Mouse (Mus musculus): Measurements from ENCODE around the gene Gm21885. TPM values are rescaled to one million over a fixed set of nuclear protein-coding genes. Genes with fewer than 3 reads are reported as not detected.
A peak's percentile ranks its signal among the peaks of the same experiment; 100 is the strongest.

Gene Gm21885
- total and polyA plus RNA-seq, 2 experiments from 2014 or later, result 0.30 TPM; not detected in 1

GRCm38 (mm10) chr11:94315308-94315707 is 33.6 kb downstream of the Gm21885 start:
- no peak for ATAC-seq (ENCODE audit: insufficient read depth, low read depth)
- no peak overlapping the region; the same call in 1 of the 2 replicates for H3K27ac ChIP-seq (ENCODE audit: low read depth)
- H3K9ac ChIP-seq (replicated peaks; ENCODE audit: low read depth, low read length), result no peak overlapping the region
- no peaks in the 10 kb centered on the region for H3K9me3 ChIP-seq (replicated peaks; ENCODE audit: control insufficient read depth, low read length)
- no peak overlapping the region for H3K4me3 ChIP-seq (ENCODE audit: low read depth, low read length)
- H3K4me1 ChIP-seq (ENCODE audit: control insufficient read depth, insufficient read depth), result peaks cover 38% of the 10 kb centered on the region
- no peak for TF ChIP-seq CTCF (IDR thresholded peaks at IDR 0.05; ENCODE audit: low read depth)
- no peak for TF ChIP-seq EP300 (IDR thresholded peaks at IDR 0.05; ENCODE audit: low read depth)
- H3K36me3 ChIP-seq (replicated peaks; ENCODE audit: control insufficient read depth, insufficient read depth, low read length), result peaks cover 4% of the 10 kb centered on the region; the same call in 1 of the 2 replicates
- no peak overlapping the region for H3K4me2 ChIP-seq (ENCODE audit: low read depth, low read length)
- WGBS, result 23% methylated on average over 1 of the region's 1 CpGs
- no peaks in the 10 kb centered on the region for H3K27me3 ChIP-seq (ENCODE audit: control insufficient read depth, insufficient read depth, low read length)
- DNase-seq (ENCODE audit: low spot score), result no peak

GRCm38 (mm10) chr11:94316528-94316927 is 34.9 kb downstream of the Gm21885 start:
- Histone ChIP-seq H3K27me3 (ENCODE audit: control insufficient read depth, insufficient read depth, low read length) (no peaks in the 10 kb centered on the region), H3K9me3 (replicated peaks; ENCODE audit: control insufficient read depth, low read length) (no peaks in the 10 kb centered on the region), H3K4me1 (ENCODE audit: control insufficient read depth, insufficient read depth) (peaks cover 42% of the 10 kb centered on the region), H3K27ac (ENCODE audit: low read depth) (no peak overlapping the region), H3K4me3 (ENCODE audit: low read depth, low read length) (no peak overlapping the region), H3K4me2 (ENCODE audit: low read depth, low read length) (no peak overlapping the region), H3K36me3 (replicated peaks; ENCODE audit: control insufficient read depth, insufficient read depth, low read length) (peaks cover 4% of the 10 kb centered on the region; the same call in 1 of the 2 replicates), H3K9ac (replicated peaks; ENCODE audit: low read depth, low read length) (no peak overlapping the region)
- ATAC-seq (ENCODE audit: insufficient read depth, low read depth) (no peak), DNase-seq (ENCODE audit: low spot score) (no peak)
- TF ChIP-seq EP300 (IDR thresholded peaks at IDR 0.05; ENCODE audit: low read depth) (no peak), CTCF (IDR thresholded peaks at IDR 0.05; ENCODE audit: low read depth) (no peak)
- 72% methylated on average over 2 of the region's 2 CpGs for WGBS

GRCm38 (mm10) chr11:94317014-94317413 is 35.3 kb downstream of the Gm21885 start:
- Histone ChIP-seq H3K27me3 (ENCODE audit: control insufficient read depth, insufficient read depth, low read length) (no peaks in the 10 kb centered on the region), H3K36me3 (replicated peaks; ENCODE audit: control insufficient read depth, insufficient read depth, low read length) (peaks cover 4% of the 10 kb centered on the region; the same call in 1 of the 2 replicates), H3K9ac (replicated peaks; ENCODE audit: low read depth, low read length) (no peak overlapping the region), H3K27ac (ENCODE audit: low read depth) (no peak overlapping the region), H3K4me2 (ENCODE audit: low read depth, low read length) (no peak overlapping the region), H3K4me1 (ENCODE audit: control insufficient read depth, insufficient read depth) (peaks cover 42% of the 10 kb centered on the region), H3K9me3 (replicated peaks; ENCODE audit: control insufficient read depth, low read length) (no peaks in the 10 kb centered on the region), H3K4me3 (ENCODE audit: low read depth, low read length) (no peak overlapping the region)
- no peak for TF ChIP-seq CTCF (IDR thresholded peaks at IDR 0.05; ENCODE audit: low read depth)
- no peak for TF ChIP-seq EP300 (IDR thresholded peaks at IDR 0.05; ENCODE audit: low read depth)
- WGBS, result 62% methylated on average over 1 of the region's 1 CpGs
- DNase-seq (ENCODE audit: low spot score), result no peak
- ATAC-seq (ENCODE audit: insufficient read depth, low read depth), result no peak

- H3K27ac ChIP-seq (ENCODE audit: low read depth), result 0 out of 2 replicates have a peak overlapping the region, but pooled peaks have one; percentile 18
- no peaks in the 10 kb centered on the region for H3K27me3 ChIP-seq (ENCODE audit: control insufficient read depth, insufficient read depth, low read length)
- WGBS, result 58% methylated on average over 4 of the region's 4 CpGs
- ATAC-seq (ENCODE audit: insufficient read depth, low read depth) (no peak), DNase-seq (ENCODE audit: low spot score) (no peak)
- TF ChIP-seq CTCF (IDR thresholded peaks at IDR 0.05; ENCODE audit: low read depth) (no peak), EP300 (IDR thresholded peaks at IDR 0.05; ENCODE audit: low read depth) (no peak)
- H3K9me3 ChIP-seq (replicated peaks; ENCODE audit: control insufficient read depth, low read length), result no peaks in the 10 kb centered on the region
- peaks cover 46% of the 10 kb centered on the region for H3K4me1 ChIP-seq (ENCODE audit: control insufficient read depth, insufficient read depth)
- no peak overlapping the region for H3K4me2 ChIP-seq (ENCODE audit: low read depth, low read length)
- peaks cover 4% of the 10 kb centered on the region; the same call in 1 of the 2 replicates for H3K36me3 ChIP-seq (replicated peaks; ENCODE audit: control insufficient read depth, insufficient read depth, low read length)
- no peak overlapping the region for H3K9ac ChIP-seq (replicated peaks; ENCODE audit: low read depth, low read length)
- H3K4me3 ChIP-seq (ENCODE audit: low read depth, low read length), result no peak overlapping the region
These were observed 35.8 kb downstream of the Gm21885 start for GRCm38 (mm10) chr11:94317515-94317914.

GRCm38 (mm10) chr11:94318056-94318455 is 36.4 kb downstream of the Gm21885 start:
- DNase-seq (ENCODE audit: low spot score) (no peak), ATAC-seq (ENCODE audit: insufficient read depth, low read depth) (no peak)
- Histone ChIP-seq H3K4me2 (ENCODE audit: low read depth, low read length) (no peak overlapping the region), H3K27me3 (ENCODE audit: control insufficient read depth, insufficient read depth, low read length) (no peaks in the 10 kb centered on the region), H3K4me1 (ENCODE audit: control insufficient read depth, insufficient read depth) (peaks cover 50% of the 10 kb centered on the region), H3K36me3 (replicated peaks; ENCODE audit: control insufficient read depth, insufficient read depth, low read length) (peaks cover 4% of the 10 kb centered on the region; the same call in 1 of the 2 replicates), H3K9ac (replicated peaks; ENCODE audit: low read depth, low read length) (no peak overlapping the region), H3K4me3 (ENCODE audit: low read depth, low read length) (no peak overlapping the region), H3K9me3 (replicated peaks; ENCODE audit: control insufficient read depth, low read length) (no peaks in the 10 kb centered on the region), H3K27ac (ENCODE audit: low read depth) (0 out of 2 replicates have a peak overlapping the region, but pooled peaks have one; percentile 18)
- 59% methylated on average over 5 of the region's 5 CpGs for WGBS
- TF ChIP-seq EP300 (IDR thresholded peaks at IDR 0.05; ENCODE audit: low read depth) (no peak), CTCF (IDR thresholded peaks at IDR 0.05; ENCODE audit: low read depth) (no peak)
